Mouse (Mus musculus) G1E (cell line): ENCODE results near the gene Emb.

ENCODE experiments used
- CTCF ChIP-seq: IDR thresholded peaks from 2 replicates; pipeline ENCODE4 v1.5.1; 2012; ENCODE audit warnings: low read depth, low read length, inconsistent platforms, mixed read lengths
- GATA1 ChIP-seq: IDR thresholded peaks from 2 replicates; pipeline ENCODE4 v1.6.1; 2012; ENCODE audit warnings: borderline replicate concordance, low read length, inconsistent platforms, mixed read lengths

DNA sequence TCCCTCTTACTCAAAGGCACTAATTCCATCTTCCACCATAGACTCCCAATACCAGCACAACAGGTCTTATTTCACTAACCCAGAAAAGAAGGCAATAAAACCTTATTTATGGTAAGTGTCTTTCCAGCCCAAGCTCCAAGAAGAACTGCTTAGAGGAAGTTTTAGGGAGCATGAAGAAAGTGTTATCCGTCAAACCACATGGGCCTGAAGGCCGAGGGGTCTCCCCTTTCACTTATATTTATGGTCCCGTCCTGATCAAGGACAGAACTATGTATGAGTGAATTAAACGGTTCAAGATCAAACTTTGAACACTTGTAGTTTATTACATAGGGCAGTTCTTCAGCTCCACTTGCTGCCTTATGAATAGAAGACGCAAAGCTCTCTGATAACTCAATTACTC, 44.4 kb upstream of the Emb start:
- TF ChIP-seq CTCF (no peak), GATA1 (no peak)
